Mouse (Mus musculus): ENCODE data around the gene Tmem50b. TPM values are rescaled to one million over a fixed set of nuclear protein-coding genes. Genes with fewer than 3 reads are reported as not detected.
"Not testable (repeated sequence)": the region's sequence is repeated elsewhere in the genome, so short reads cannot be mapped to it uniquely, and the experiment has no call there.

Gene Tmem50b
- total and polyA plus RNA-seq, 3 experiments: 34.4 to 62.2 (median 60.0) TPM

DNA sequence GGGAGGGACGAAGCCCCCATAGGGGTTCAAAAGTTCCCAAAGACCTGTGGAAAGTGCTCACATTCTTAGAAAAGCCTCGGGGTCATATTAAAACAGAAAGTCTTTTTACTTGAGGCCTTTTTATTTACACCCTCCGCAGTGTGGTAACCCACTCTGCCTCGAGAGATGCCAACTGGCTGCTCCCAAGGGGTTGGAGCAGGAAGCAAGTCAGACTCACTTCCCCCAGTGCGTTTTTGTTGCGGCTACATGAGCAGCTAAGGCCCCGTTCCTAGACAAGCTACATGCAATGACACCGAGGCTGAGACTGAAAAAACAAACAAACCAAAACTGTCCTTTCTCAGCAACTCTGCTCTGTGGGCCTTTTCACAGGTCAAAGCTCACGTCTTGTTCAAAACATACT is 59.1 kb downstream of the Tmem50b start:
- no peak for DNase-seq

DNA sequence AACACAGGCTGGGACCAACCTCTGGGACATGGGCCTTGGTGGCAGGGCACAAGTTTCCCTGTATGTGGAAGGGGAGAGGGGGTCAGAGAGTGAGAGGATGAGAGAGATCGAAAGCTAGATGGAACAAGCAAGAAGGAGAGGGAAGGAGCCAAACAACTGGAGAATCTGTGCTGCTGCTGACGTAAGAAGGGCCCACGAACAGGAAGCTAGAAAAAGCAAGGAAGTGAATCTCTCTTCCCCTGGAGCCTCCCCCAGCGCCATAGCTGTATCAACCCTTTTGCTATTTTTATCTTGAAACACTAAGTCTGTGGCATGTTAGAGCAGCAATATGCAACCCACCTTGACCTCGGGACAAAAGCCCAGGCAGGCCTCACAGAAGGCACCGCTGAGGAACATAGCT is 59.5 kb downstream of the Tmem50b start:
- DNase-seq: no peak

DNA sequence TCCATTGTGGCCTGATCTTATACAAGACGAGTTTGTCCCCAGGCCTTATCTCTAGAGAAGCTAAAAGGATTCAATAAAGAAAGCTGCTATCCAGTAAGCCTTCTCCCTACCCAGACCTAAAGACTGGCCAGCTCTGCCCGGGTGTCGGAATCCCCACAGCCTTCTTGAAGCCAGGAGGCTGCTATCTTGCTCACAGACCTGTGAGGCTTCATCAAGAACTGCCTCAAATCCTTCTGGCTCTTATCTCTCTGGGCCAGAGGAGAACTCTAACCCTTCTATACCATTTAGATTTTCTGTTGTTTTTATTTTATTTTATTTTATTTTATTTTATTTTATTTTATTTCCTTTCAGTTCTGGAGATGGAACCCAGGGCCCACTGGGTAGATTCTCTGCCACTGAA is 60.5 kb downstream of the Tmem50b start:
- DNase-seq: no peak

DNA sequence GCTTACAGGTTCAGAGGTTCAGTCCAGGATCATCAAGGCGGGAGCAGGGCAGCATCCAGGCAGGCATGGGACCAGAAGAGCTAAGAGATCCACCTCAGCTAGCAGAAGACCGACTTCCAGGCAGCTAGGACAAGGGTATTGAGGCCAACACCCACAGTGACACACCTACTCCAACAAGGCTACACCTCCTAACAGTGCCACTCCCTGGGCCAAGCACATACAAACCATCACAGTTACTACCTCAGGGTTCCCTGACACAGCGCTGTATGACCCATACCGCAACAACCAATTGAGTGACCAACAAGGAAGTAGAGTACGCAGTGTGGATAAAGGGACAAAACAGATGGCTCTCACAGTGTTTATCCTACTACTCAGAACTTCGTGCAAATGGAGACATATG is 61.2 kb downstream of the Tmem50b start:
- no peak for DNase-seq

DNA sequence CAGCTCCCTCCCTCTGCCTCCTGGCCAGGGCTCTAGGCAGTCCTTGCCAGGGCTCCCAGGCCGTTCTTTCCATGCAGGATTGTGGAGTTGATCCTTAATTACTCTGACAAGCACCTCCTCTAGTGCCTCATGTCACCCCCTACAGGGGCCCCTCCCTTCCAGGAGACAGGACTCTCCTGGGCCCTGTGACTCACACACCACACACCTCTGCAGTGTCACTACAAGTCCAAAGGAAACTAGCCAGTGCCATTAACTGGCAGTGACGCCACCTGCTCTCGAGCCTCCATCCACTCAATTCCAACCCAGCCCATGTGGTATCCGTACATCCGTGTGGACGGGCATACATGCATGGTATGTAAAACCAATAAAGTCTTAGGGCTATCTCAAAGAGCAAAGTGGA is 62.7 kb downstream of the Tmem50b start:
- DNase-seq: no peak

DNA sequence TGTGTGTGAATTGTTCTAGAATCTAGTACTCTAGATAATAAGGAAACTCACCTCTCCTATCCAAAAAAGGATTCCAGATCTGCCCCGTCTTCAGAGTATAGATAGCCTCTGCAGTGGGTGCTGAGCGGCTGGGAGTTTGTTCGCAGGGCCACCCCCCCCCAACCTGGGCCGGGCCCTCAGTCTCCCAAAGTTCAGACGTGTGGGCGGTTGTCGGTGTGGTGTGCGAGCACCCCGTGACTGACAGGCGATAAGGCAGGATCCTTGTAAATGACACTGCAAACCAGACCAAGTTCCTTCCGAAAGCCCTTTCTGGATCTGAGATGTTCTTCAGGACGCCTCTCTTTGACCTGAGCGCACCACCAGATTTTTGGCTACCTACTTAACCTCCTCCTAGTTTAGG is 63.1 kb downstream of the Tmem50b start:
- DNase-seq: no peak

DNA sequence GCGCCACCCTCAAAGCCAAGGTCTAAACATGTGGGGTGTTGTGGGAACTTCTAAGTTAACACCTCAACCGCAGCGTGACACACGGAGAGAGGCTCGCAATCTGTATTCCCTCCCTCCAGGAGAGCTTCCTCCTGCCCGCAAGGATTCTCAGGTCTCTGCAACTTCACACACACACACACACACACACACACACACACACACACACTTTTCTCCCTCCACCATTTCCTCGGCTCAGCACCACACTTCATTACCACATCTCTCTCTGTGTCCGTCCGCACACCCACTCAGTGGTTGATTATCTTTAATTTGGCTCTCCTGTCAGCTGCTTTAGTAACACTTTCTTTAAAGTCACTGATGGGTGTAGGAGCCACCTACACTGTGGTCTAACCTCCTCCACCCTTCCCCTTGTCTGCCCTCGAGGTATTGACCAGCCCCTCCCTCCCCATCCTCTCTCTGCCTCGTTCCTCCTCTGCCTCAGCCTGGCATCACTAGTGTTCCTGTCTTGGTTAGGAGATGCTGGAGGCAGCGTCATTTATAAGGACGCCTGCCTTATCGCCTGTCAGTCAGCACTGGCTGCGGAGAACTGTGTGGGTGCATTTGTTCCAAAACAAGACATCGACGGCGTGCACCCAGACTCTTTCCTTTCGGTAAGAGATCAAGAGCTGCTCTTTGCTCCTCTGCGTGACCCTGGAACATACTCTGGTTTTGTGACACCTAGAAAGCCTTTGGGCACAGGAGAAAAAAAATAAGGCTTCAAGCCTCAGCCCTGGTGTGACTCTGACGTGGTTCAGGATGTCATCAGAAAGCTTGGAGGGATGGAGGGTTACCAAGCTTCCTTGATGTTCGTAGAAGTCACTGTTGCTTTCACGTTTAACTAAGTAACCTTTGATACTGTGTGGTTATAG is 64.3 kb downstream of the Tmem50b start:
- DNase-seq: no peak

DNA sequence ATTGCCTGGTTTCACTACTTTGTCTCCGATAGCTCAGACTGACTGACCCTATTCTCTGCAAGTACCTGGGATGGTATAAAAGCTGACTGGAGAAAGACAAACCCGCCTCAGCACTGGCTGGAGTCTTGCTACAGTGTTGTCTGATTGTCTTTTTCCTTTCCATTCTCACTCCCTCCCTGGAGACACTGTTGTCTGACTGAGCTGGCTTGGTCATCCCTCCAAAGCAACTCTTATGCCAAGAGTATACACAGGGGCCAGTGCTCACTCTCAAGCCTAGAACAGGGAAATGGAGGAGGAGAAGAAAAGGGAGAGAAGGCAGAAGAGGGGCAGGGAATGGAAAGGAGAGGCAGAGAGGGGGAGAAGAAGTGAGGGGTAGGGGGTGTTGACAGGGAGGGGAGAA is 65.2 kb downstream of the Tmem50b start:
- no peak for DNase-seq

DNA sequence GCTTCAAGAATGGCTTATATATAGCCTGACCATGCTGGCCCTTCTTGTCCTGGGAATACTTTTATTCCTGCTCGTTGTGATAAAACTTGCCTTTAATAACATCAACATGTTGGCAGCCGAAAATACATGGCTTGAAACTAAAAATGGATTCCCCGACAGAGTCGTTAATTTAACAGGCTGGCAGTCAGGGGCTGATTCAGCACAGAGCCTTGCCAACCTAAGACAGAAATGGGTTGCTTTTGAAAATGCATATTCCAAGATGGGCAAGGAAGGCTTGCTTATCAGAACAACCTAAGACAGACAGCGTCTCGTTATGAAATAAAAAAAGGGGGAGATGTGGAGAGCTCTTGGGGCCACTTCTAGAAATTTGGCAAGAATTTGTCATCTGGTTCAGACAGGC is 65.7 kb downstream of the Tmem50b start:
- DNase-seq: no peak

DNA sequence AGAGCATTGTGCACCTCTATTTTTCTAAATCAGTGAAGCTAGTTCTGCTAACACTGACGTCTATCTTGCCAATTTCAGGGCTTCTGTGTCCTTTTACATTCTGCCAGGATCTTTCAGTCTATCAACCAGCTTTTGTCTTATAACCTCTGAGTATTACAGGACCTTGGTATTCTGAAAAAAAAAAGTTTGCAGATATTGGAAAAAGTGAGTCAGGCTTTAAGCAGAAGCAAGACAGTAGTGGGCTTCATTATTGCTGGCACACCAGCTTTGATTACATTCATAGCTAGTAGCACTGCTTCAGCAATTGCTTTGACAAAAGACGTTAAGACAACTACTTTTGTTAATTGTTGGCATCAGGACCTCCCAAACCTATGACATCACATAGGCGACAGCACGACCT is 66.8 kb downstream of the Tmem50b start:
- DNase-seq: not testable (repeated sequence)

DNA sequence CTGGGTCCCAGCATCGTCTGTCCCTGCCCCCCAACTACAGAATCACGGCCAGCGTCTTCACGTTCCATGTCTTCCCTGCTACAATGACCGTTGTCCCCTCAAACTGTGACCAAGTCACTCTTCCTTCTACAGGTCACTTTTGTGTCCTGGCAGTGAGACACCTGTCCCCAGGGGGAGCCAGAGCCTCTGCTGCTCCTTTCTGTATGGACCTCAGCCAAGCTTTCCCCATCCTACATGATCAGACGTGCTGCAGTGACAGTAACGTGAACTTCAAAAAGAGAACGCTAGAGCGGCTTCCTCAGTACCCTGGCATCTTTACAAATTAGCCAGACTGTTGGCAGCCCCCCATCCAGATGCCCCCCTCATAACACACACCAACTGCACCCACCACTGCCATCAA is 69.0 kb downstream of the Tmem50b start:
- no peak for DNase-seq

DNA sequence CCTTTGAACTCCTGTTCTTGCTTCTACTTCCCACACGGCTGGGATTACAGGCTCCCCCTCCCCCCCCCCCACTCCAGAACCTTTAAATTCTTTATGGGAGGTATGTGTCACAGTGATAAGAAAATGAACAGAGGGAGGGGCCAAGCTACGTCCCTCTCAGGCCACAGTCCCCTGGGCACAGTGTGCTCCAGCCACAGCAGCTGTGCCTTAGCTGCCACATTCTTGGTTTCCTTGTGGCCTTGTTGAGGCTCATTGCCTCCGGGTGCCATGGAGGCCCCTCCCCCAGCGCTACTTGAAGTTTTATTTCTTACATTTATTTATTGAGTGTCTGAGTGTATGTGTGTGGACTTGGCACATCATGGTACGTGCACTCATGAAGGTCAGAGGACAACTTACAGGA is 70.1 kb downstream of the Tmem50b start:
- peak; percentile 18 for DNase-seq

DNA sequence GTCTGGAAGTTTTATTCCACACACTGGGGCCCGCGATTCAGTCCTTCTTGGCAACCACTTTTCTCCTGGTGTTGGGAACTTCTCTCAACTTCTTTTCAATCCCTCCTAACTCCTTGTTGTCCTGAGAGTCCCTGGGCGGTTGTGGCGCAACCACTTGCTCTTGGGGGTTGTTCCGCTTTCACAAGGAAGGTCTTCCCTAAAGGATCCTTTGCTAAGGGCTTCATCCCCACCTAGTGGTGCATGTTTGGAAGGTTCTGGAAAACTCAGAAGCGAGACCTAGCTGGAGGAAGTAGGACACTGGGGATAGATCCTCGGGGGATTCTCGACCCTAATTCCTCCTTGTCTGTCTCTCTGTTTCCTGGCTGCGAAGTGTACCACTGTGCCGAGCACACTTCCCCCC is 70.5 kb downstream of the Tmem50b start:
- DNase-seq: peak; percentile 50

DNA sequence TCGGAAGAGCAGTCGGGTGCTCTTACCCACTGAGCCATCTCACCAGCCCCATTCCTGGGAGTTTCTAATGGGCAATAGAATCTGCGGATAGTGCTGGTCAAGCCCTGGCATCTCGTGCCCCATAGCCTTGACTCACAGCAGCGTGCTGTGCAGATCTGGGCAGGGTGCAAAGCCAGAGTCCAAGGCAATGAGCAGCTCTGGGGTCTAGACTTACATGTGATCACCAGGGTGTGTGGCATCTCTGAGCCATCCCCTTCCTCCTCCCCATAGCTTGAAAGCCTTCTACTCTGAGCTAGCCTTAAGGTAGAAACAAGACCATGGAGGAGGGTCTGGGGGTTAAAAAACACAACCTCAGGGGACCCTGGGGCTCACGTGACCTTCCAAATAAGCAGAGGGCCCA is 71.3 kb downstream of the Tmem50b start:
- DNase-seq: no peak

Small RNA genes lying within 50 kb of the gene (microRNA-seq; reads per million reads assigned to microRNA genes)
- 0 reads per million in 2 experiments for gene Mir6367

Other genes starting within 250 kb of the Tmem50b start
- gene Ifnar2, start 225.0 kb downstream of the Tmem50b start, total RNA-seq (2021): 100 to 1,000 TPM; 112 to 134 TPM
- 225 and 282 TPM in 2 replicates for gene Ifnar2, start 225.0 kb downstream of the Tmem50b start, polyA plus RNA-seq (2012; rRNA removed)
- gene Gm21970, start 206.1 kb downstream of the Tmem50b start, total RNA-seq (2021): under 1 TPM in 1 of 2 experiments, not detected in 1; 0.69 TPM
- gene Gm21970, start 206.1 kb downstream of the Tmem50b start, polyA plus RNA-seq (2012; rRNA removed): not detected in 2 replicates
- 100 to 1,000 TPM; 255 to 258 TPM for gene Il10rb, start 191.6 kb downstream of the Tmem50b start, total RNA-seq (2021)
- 97.1 and 107 TPM in 2 replicates for gene Il10rb, start 191.6 kb downstream of the Tmem50b start, polyA plus RNA-seq (2012; rRNA removed)
- gene Ifnar1, start 112.6 kb downstream of the Tmem50b start, total RNA-seq (2021): 10 to 100 TPM; 66.1 to 71.3 TPM
- 10.9 and 11.3 TPM in 2 replicates for gene Ifnar1, start 112.6 kb downstream of the Tmem50b start, polyA plus RNA-seq (2012; rRNA removed)
- gene Ifngr2, start 50.7 kb downstream of the Tmem50b start, total RNA-seq (2021): 10 to 100 TPM; 19.9 to 34.0 TPM
- 25.1 and 39.2 TPM in 2 replicates for gene Ifngr2, start 50.7 kb downstream of the Tmem50b start, polyA plus RNA-seq (2012; rRNA removed)
- 10 to 100 TPM; 10.3 to 16.6 TPM for gene Dnajc28, start 21.2 kb upstream of the Tmem50b start, total RNA-seq (2021)
- gene Dnajc28, start 21.2 kb upstream of the Tmem50b start, polyA plus RNA-seq (2012; rRNA removed): 0.64 and 0.70 TPM in 2 replicates
- gene Gart, start 49.2 kb upstream of the Tmem50b start, total RNA-seq (2021): 100 to 1,000 TPM; 112 to 114 TPM
- 15.8 and 22.5 TPM in 2 replicates for gene Gart, start 49.2 kb upstream of the Tmem50b start, polyA plus RNA-seq (2012; rRNA removed)
- 100 to 1,000 TPM; 190 to 239 TPM for gene Son, start 49.7 kb upstream of the Tmem50b start, total RNA-seq (2021)
- gene Son, start 49.7 kb upstream of the Tmem50b start, polyA plus RNA-seq (2012; rRNA removed): 104 and 109 TPM in 2 replicates
- gene Donson, start 91.0 kb upstream of the Tmem50b start, total RNA-seq (2021): 1 to 10 TPM; 4.6 to 5.3 TPM
- 5.6 and 7.7 TPM in 2 replicates for gene Donson, start 91.0 kb upstream of the Tmem50b start, polyA plus RNA-seq (2012; rRNA removed)
- 10 to 100 TPM; 36.2 to 54.9 TPM for gene Cryzl1, start 131.2 kb upstream of the Tmem50b start, total RNA-seq (2021)
- gene Cryzl1, start 131.2 kb upstream of the Tmem50b start, polyA plus RNA-seq (2012; rRNA removed): 12.2 and 12.6 TPM in 2 replicates
- 10 to 100 TPM; 39.5 to 49.2 TPM for gene Itsn1, start 131.5 kb upstream of the Tmem50b start, total RNA-seq (2021)
- gene Itsn1, start 131.5 kb upstream of the Tmem50b start, polyA plus RNA-seq (2012; rRNA removed): 33.1 and 37.0 TPM in 2 replicates